Mouse (Mus musculus): ENCODE results near the gene Taf5l. TPM values are rescaled to one million over a fixed set of nuclear protein-coding genes. Genes with fewer than 3 reads are reported as not detected.

Gene Taf5l
- polyA plus RNA-seq, 1 experiment from 2014 or later: 18.6 TPM

GRCm38 (mm10) chr8:123993997-123994396 is 27.2 kb downstream of the Taf5l start:
- H3K4me3 ChIP-seq (ENCODE audit: low read length): no peak overlapping the region
- 97% methylated on average over 3 of the region's 3 CpGs for WGBS
- H3K36me3 ChIP-seq (ENCODE audit: control insufficient read depth, insufficient read depth, low read length): peaks cover 11% of the 10 kb centered on the region
- no peak overlapping the region for H3K27ac ChIP-seq (ENCODE audit: low read depth, low read length)
- H3K4me2 ChIP-seq (ENCODE audit: low read length): no peak overlapping the region
- no peak overlapping the region for H3K9ac ChIP-seq (ENCODE audit: low read depth, low read length)
- H3K4me1 ChIP-seq (ENCODE audit: control insufficient read depth, insufficient read depth, low read depth, low read length): no peaks in the 10 kb centered on the region
- no peaks in the 10 kb centered on the region for H3K27me3 ChIP-seq (replicated peaks; ENCODE audit: control insufficient read depth, insufficient read depth, low read length)
- no peaks in the 10 kb centered on the region for H3K9me3 ChIP-seq (ENCODE audit: control insufficient read depth, low read length)
- no peak for ATAC-seq

- H3K9ac ChIP-seq (ENCODE audit: low read depth, low read length): no peak overlapping the region
- H3K36me3 ChIP-seq (ENCODE audit: control insufficient read depth, insufficient read depth, low read length): peaks cover 11% of the 10 kb centered on the region
- 95% methylated on average over 5 of the region's 5 CpGs for WGBS
- no peak for ATAC-seq
- no peaks in the 10 kb centered on the region for H3K9me3 ChIP-seq (ENCODE audit: control insufficient read depth, low read length)
- H3K27ac ChIP-seq (ENCODE audit: low read depth, low read length): no peak overlapping the region
- H3K4me1 ChIP-seq (ENCODE audit: control insufficient read depth, insufficient read depth, low read depth, low read length): no peaks in the 10 kb centered on the region
- H3K4me2 ChIP-seq (ENCODE audit: low read length): no peak overlapping the region
- no peaks in the 10 kb centered on the region for H3K27me3 ChIP-seq (replicated peaks; ENCODE audit: control insufficient read depth, insufficient read depth, low read length)
- H3K4me3 ChIP-seq (ENCODE audit: low read length): no peak overlapping the region
These were observed 27.6 kb downstream of the Taf5l start for GRCm38 (mm10) chr8:123993597-123993996.

GRCm38 (mm10) chr8:123992587-123992986 is 28.6 kb downstream of the Taf5l start:
- no peak overlapping the region for H3K27ac ChIP-seq (ENCODE audit: low read depth, low read length)
- no peaks in the 10 kb centered on the region for H3K27me3 ChIP-seq (replicated peaks; ENCODE audit: control insufficient read depth, insufficient read depth, low read length)
- H3K9me3 ChIP-seq (ENCODE audit: control insufficient read depth, low read length): no peaks in the 10 kb centered on the region
- ATAC-seq: no peak
- no peak overlapping the region for H3K9ac ChIP-seq (ENCODE audit: low read depth, low read length)
- no peaks in the 10 kb centered on the region for H3K4me1 ChIP-seq (ENCODE audit: control insufficient read depth, insufficient read depth, low read depth, low read length)
- peaks cover 11% of the 10 kb centered on the region for H3K36me3 ChIP-seq (ENCODE audit: control insufficient read depth, insufficient read depth, low read length)
- WGBS: 87% methylated on average over 8 of the region's 8 CpGs
- H3K4me3 ChIP-seq (ENCODE audit: low read length): no peak overlapping the region
- no peak overlapping the region for H3K4me2 ChIP-seq (ENCODE audit: low read length)

- Histone ChIP-seq H3K27ac (ENCODE audit: low read depth, low read length) (no peak overlapping the region), H3K4me2 (ENCODE audit: low read length) (no peak overlapping the region), H3K9me3 (ENCODE audit: control insufficient read depth, low read length) (no peaks in the 10 kb centered on the region), H3K27me3 (replicated peaks; ENCODE audit: control insufficient read depth, insufficient read depth, low read length) (no peaks in the 10 kb centered on the region), H3K4me3 (ENCODE audit: low read length) (no peak overlapping the region), H3K9ac (ENCODE audit: low read depth, low read length) (no peak overlapping the region), H3K4me1 (ENCODE audit: control insufficient read depth, insufficient read depth, low read depth, low read length) (no peaks in the 10 kb centered on the region), H3K36me3 (ENCODE audit: control insufficient read depth, insufficient read depth, low read length) (no peaks in the 10 kb centered on the region)
- 92% methylated on average over 13 of the region's 13 CpGs for WGBS
- ATAC-seq: no peak
These were observed 30.7 kb downstream of the Taf5l start for GRCm38 (mm10) chr8:123990277-123991049.

- ATAC-seq: no peak
- H3K4me2 ChIP-seq (ENCODE audit: low read length): no peak overlapping the region
- H3K9ac ChIP-seq (ENCODE audit: low read depth, low read length): no peak overlapping the region
- 76% methylated on average over 7 of the region's 7 CpGs for WGBS
- H3K4me1 ChIP-seq (ENCODE audit: control insufficient read depth, insufficient read depth, low read depth, low read length): no peaks in the 10 kb centered on the region
- no peaks in the 10 kb centered on the region for H3K9me3 ChIP-seq (ENCODE audit: control insufficient read depth, low read length)
- H3K4me3 ChIP-seq (ENCODE audit: low read length): no peak overlapping the region
- no peak overlapping the region for H3K27ac ChIP-seq (ENCODE audit: low read depth, low read length)
- no peaks in the 10 kb centered on the region for H3K36me3 ChIP-seq (ENCODE audit: control insufficient read depth, insufficient read depth, low read length)
- no peaks in the 10 kb centered on the region for H3K27me3 ChIP-seq (replicated peaks; ENCODE audit: control insufficient read depth, insufficient read depth, low read length)
These were observed 32.1 kb downstream of the Taf5l start for GRCm38 (mm10) chr8:123989128-123989527.

- H3K27me3 ChIP-seq (replicated peaks; ENCODE audit: control insufficient read depth, insufficient read depth, low read length): no peaks in the 10 kb centered on the region
- H3K9me3 ChIP-seq (ENCODE audit: control insufficient read depth, low read length): no peaks in the 10 kb centered on the region
- H3K36me3 ChIP-seq (ENCODE audit: control insufficient read depth, insufficient read depth, low read length): no peaks in the 10 kb centered on the region
- no peak overlapping the region for H3K27ac ChIP-seq (ENCODE audit: low read depth, low read length)
- no peak overlapping the region for H3K4me3 ChIP-seq (ENCODE audit: low read length)
- H3K4me1 ChIP-seq (ENCODE audit: control insufficient read depth, insufficient read depth, low read depth, low read length): no peaks in the 10 kb centered on the region
- no peak overlapping the region for H3K9ac ChIP-seq (ENCODE audit: low read depth, low read length)
- H3K4me2 ChIP-seq (ENCODE audit: low read length): no peak overlapping the region
- no peak for ATAC-seq
- WGBS: 77% methylated on average over 6 of the region's 6 CpGs
These were observed 32.6 kb downstream of the Taf5l start for GRCm38 (mm10) chr8:123988605-123989038.

- ATAC-seq: peak; percentile 94
- Histone ChIP-seq H3K9ac (ENCODE audit: low read depth, low read length) (peak within 1 kb of the TSS; percentile 88), H3K4me1 (ENCODE audit: control insufficient read depth, insufficient read depth, low read depth, low read length) (peaks cover 13% of the 10 kb centered on the region), H3K4me2 (ENCODE audit: low read length) (peak within 1 kb of the TSS; percentile 74), H3K27me3 (replicated peaks; ENCODE audit: control insufficient read depth, insufficient read depth, low read length) (no peaks in the 10 kb centered on the region), H3K9me3 (ENCODE audit: control insufficient read depth, low read length) (no peaks in the 10 kb centered on the region), H3K36me3 (ENCODE audit: control insufficient read depth, insufficient read depth, low read length) (no peaks in the 10 kb centered on the region), H3K4me3 (ENCODE audit: low read length) (peak within 1 kb of the TSS; percentile 88), H3K27ac (ENCODE audit: low read depth, low read length) (peak within 1 kb of the TSS; percentile 29)
- WGBS: under 1% methylated on average over 51 of the region's 56 CpGs
These were observed 38.3 kb downstream of the Taf5l start, which contains the start of gene Abcb10 for GRCm38 (mm10) chr8:123982826-123983400. Abcb10 (minus strand) TSS chr8:123983122.

GRCm38 (mm10) chr8:123982291-123982793 is 38.9 kb downstream of the Taf5l start:
- whole genome bisulfite sequencing: under 1% methylated on average over 44 of the region's 48 CpGs
- Histone ChIP-seq H3K27me3 (replicated peaks; ENCODE audit: control insufficient read depth, insufficient read depth, low read length) (no peaks in the 10 kb centered on the region), H3K9me3 (ENCODE audit: control insufficient read depth, low read length) (no peaks in the 10 kb centered on the region), H3K36me3 (ENCODE audit: control insufficient read depth, insufficient read depth, low read length) (no peaks in the 10 kb centered on the region), H3K4me2 (ENCODE audit: low read length) (peak overlapping the region; percentile 74), H3K9ac (ENCODE audit: low read depth, low read length) (peak overlapping the region; percentile 88), H3K27ac (ENCODE audit: low read depth, low read length) (peak overlapping the region; percentile 29; the same call in 1 of the 2 replicates), H3K4me1 (ENCODE audit: control insufficient read depth, insufficient read depth, low read depth, low read length) (peaks cover 13% of the 10 kb centered on the region), H3K4me3 (ENCODE audit: low read length) (peak overlapping the region; percentile 88)
- ATAC-seq: no peak; the same call in 1 of the 2 replicates

GRCm38 (mm10) chr8:123981674-123982073 is 39.5 kb downstream of the Taf5l start:
- H3K9ac ChIP-seq (ENCODE audit: low read depth, low read length): peak overlapping the region; percentile 44
- H3K36me3 ChIP-seq (ENCODE audit: control insufficient read depth, insufficient read depth, low read length): no peaks in the 10 kb centered on the region
- H3K4me2 ChIP-seq (ENCODE audit: low read length): peak overlapping the region; percentile 74
- peak overlapping the region; percentile 88 for H3K4me3 ChIP-seq (ENCODE audit: low read length)
- no peak for ATAC-seq
- H3K27me3 ChIP-seq (replicated peaks; ENCODE audit: control insufficient read depth, insufficient read depth, low read length): no peaks in the 10 kb centered on the region
- H3K9me3 ChIP-seq (ENCODE audit: control insufficient read depth, low read length): no peaks in the 10 kb centered on the region
- H3K4me1 ChIP-seq (ENCODE audit: control insufficient read depth, insufficient read depth, low read depth, low read length): peaks cover 13% of the 10 kb centered on the region
- WGBS: 42% methylated on average over 4 of the region's 4 CpGs
- H3K27ac ChIP-seq (ENCODE audit: low read depth, low read length): no peak overlapping the region
